Mouse (Mus musculus) myocyte (in vitro differentiated cells): ENCODE results near the gene Pan2. TPM values are rescaled to one million over a fixed set of nuclear protein-coding genes. Genes with fewer than 3 reads are reported as not detected.

Experiments
- H3K27me3 ChIP-seq: one replicate; pipeline ENCODE4 v1.6.1; 2011; ENCODE audit not compliant: control insufficient read depth, insufficient read depth, insufficient read length
- H3K36me3 ChIP-seq: one replicate; pipeline ENCODE4 v1.6.1; 2011; ENCODE audit not compliant: control insufficient read depth, insufficient read depth
- H3K4me2 ChIP-seq: one replicate; pipeline ENCODE4 v1.6.1; 2011; ENCODE audit warnings: low read depth, control low read depth
- H3K4me3 ChIP-seq: one replicate; pipeline ENCODE4 v1.5.1; 2011; ENCODE audit warnings: mild to moderate bottlenecking, control low read depth, moderate library complexity
- H3K79me2 ChIP-seq: one replicate; pipeline ENCODE4 v1.6.1; 2011; ENCODE audit not compliant: control insufficient read depth, insufficient read depth
- H3ac ChIP-seq: one replicate; pipeline ENCODE4 v1.6.1; 2011; ENCODE audit not compliant: control insufficient read depth, insufficient read length
- CEBPB ChIP-seq: IDR thresholded peaks from 2 replicates; pipeline ENCODE4 v1.6.1; 2011; ENCODE audit warnings: mild to moderate bottlenecking, moderate library complexity; ENCODE audit not compliant: poor library complexity, insufficient read depth, severe bottlenecking
- E2F4 ChIP-seq: IDR thresholded peaks from one replicate; pipeline ENCODE4 v1.6.1; 2011; ENCODE audit warnings: mild to moderate bottlenecking, control low read depth, moderate library complexity; ENCODE audit not compliant: insufficient read depth
- MAX ChIP-seq: IDR thresholded peaks from one replicate; pipeline ENCODE4 v1.6.1; 2011; ENCODE audit warnings: low read depth, mild to moderate bottlenecking, control low read depth
- MYOD1 ChIP-seq, 3 experiments: IDR thresholded peaks; one replicate each; pipeline ENCODE4 v1.6.1; 2011; ENCODE audit warnings: control low read depth in 2 of 3, low read depth in 2 of 3, mild to moderate bottlenecking in 2 of 3, moderate library complexity in 1 of 3; ENCODE audit not compliant: insufficient read length in 2 of 3, control insufficient read depth in 1 of 3
- MYOG ChIP-seq, 3 experiments: IDR thresholded peaks; one replicate each; pipeline ENCODE4 v1.6.1; 2011; ENCODE audit warnings: control low read depth in 2 of 3, low read depth in 2 of 3, mild to moderate bottlenecking in 2 of 3; ENCODE audit not compliant: insufficient read length in 2 of 3, control insufficient read depth in 1 of 3, insufficient read depth in 1 of 3
- POLR2A ChIP-seq: IDR thresholded peaks from one replicate; pipeline ENCODE4 v1.6.1; 2011; ENCODE audit warnings: low read depth, mild to moderate bottlenecking, control low read depth, moderate library complexity; ENCODE audit not compliant: insufficient read length
- POLR2AphosphoS2 ChIP-seq: IDR thresholded peaks from one replicate; pipeline ENCODE4 v1.6.1; 2011; ENCODE audit warnings: low read depth, control low read depth; ENCODE audit not compliant: insufficient read length
- REST ChIP-seq: IDR thresholded peaks from one replicate; pipeline ENCODE4 v1.6.1; 2011; ENCODE audit warnings: mild to moderate bottlenecking, control low read depth, moderate library complexity; ENCODE audit not compliant: insufficient read depth, insufficient read length
- SRF ChIP-seq: IDR thresholded peaks from one replicate; pipeline ENCODE4 v1.6.1; 2011; ENCODE audit warnings: low read depth; ENCODE audit not compliant: control insufficient read depth, insufficient read length
- TCF12 ChIP-seq: IDR thresholded peaks from one replicate; pipeline ENCODE4 v1.6.1; 2011; ENCODE audit warnings: mild to moderate bottlenecking, control low read depth; ENCODE audit not compliant: poor library complexity, insufficient read depth, severe bottlenecking
- TCF3 ChIP-seq: IDR thresholded peaks from one replicate; pipeline ENCODE4 v1.6.1; 2011; ENCODE audit warnings: low read depth, control low read depth; ENCODE audit not compliant: insufficient read length
- USF1 ChIP-seq: IDR thresholded peaks from one replicate; pipeline ENCODE4 v1.6.1; 2011; ENCODE audit warnings: low read depth, mild to moderate bottlenecking, control low read depth, moderate library complexity
- polyA plus RNA-seq: library from polyadenylated mRNA; unstranded; fragments of >200 nt; fragmentation: generic; extraction: Trizol; gene quantifications from one replicate; pipeline ENCODE4 v1.2.1, GENCODE M21; 2012; ENCODE audit warnings: missing spikeins

Pan2 gene
- polyA plus RNA-seq, 1 experiment, result 6.2 TPM

DNA sequence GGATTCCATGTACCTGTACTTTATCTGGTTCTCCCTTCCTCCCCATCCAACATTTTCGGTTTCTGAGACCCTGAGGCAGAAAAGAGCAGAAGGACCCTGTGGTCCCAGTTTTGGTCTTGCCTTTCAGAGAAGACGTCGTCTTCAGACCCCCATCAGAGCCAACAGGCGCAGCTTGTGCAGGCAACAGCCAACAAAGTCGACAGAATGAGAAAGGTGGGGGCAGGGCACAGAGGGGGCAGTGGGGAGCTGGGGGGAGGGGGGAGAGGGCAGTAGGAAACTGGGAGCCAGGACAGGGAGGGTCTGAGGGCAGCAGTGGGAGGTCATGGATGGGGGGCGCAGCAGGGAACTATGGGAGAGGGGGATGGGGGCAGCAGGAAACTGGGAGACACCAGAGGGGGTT is 25.0 kb upstream of the Pan2 start:
- no peaks in the 10 kb centered on the region for H3K79me2 ChIP-seq
- no peak overlapping the region for H3K4me2 ChIP-seq
- H3K27me3 ChIP-seq, result no peaks in the 10 kb centered on the region
- no peak overlapping the region for H3K4me3 ChIP-seq
- H3K36me3 ChIP-seq, result peaks cover 17% of the 10 kb centered on the region
- no peak overlapping the region for H3ac ChIP-seq
- no peak for TF ChIP-seq SRF
- TF ChIP-seq USF1, result no peak
- TF ChIP-seq POLR2A, result no peak
- no peak for TF ChIP-seq E2F4
- no peak for TF ChIP-seq TCF12
- no peak for TF ChIP-seq REST
- no peak for TF ChIP-seq MYOG (IDR thresholded peaks at IDR 0.05; ENCODE audit: control insufficient read depth in 1 of 3, insufficient read depth in 1 of 3, insufficient read length in 2 of 3, low read depth in 2 of 3)
- TF ChIP-seq CEBPB, result no peak
- no peak for TF ChIP-seq MYOD1 (IDR thresholded peaks at IDR 0.05; ENCODE audit: control insufficient read depth in 1 of 3, insufficient read length in 2 of 3, low read depth in 2 of 3)
- TF ChIP-seq TCF3, result no peak
- TF ChIP-seq POLR2AphosphoS2, result no peak
- TF ChIP-seq MAX, result no peak

DNA sequence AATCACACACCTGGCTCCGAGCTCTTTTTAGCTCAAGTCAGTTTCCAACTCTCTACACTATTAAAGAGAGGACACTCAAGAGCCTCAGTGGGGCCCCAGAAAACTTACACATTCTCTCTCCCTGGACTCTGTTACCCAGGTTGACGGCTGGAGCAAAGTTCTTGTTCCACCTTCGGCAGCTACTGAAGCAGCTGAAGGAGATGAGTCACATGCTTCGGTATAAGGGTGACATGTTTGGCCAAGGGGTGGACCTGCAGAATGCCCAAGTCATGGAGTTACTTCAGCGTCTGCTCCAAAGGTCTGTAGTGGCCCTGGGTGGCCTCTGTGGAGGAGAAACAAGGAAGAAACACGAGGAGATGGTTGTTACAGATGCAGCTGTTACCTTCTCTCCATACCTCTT is 22.2 kb upstream of the Pan2 start:
- no peak for TF ChIP-seq CEBPB
- no peak for TF ChIP-seq TCF12
- no peak for TF ChIP-seq POLR2AphosphoS2
- TF ChIP-seq REST, result no peak
- no peak for TF ChIP-seq TCF3
- no peak for TF ChIP-seq E2F4
- no peak for TF ChIP-seq MYOD1 (IDR thresholded peaks at IDR 0.05; ENCODE audit: control insufficient read depth in 1 of 3, insufficient read length in 2 of 3, low read depth in 2 of 3)
- no peak for TF ChIP-seq USF1
- no peak for TF ChIP-seq SRF
- TF ChIP-seq MYOG (IDR thresholded peaks at IDR 0.05; ENCODE audit: control insufficient read depth in 1 of 3, insufficient read depth in 1 of 3, insufficient read length in 2 of 3, low read depth in 2 of 3), result no peak
- TF ChIP-seq MAX, result no peak
- no peak for TF ChIP-seq POLR2A
- no peak overlapping the region for H3ac ChIP-seq
- no peaks in the 10 kb centered on the region for H3K27me3 ChIP-seq
- H3K36me3 ChIP-seq, result peaks cover 17% of the 10 kb centered on the region
- H3K79me2 ChIP-seq, result no peaks in the 10 kb centered on the region
- H3K4me2 ChIP-seq, result no peak overlapping the region
- no peak overlapping the region for H3K4me3 ChIP-seq

DNA sequence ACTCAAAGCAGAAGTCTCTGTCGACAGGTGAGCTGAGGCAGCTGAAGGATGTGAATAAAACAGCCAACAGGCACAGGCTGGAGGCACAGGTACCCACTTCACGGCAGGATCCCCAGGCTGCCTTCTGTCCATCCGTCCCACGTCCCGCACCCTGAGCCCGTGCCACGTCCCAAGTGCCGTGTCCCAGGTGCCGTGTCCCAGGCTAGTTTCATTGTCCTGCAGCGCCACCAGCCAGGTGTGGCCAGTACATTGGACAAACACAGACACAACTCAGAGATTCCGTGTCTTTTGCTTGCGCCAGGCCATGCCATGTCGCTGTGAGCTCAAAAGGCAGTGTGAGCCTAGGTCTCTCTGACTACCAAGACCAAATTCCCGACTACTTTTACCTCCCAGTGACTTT is 21.5 kb upstream of the Pan2 start:
- H3ac ChIP-seq, result no peak overlapping the region
- H3K27me3 ChIP-seq, result no peaks in the 10 kb centered on the region
- H3K4me2 ChIP-seq, result no peak overlapping the region
- no peak overlapping the region for H3K4me3 ChIP-seq
- no peaks in the 10 kb centered on the region for H3K79me2 ChIP-seq
- no peak for TF ChIP-seq E2F4
- TF ChIP-seq MAX, result no peak
- no peak for TF ChIP-seq MYOG (IDR thresholded peaks at IDR 0.05; ENCODE audit: control insufficient read depth in 1 of 3, insufficient read depth in 1 of 3, insufficient read length in 2 of 3, low read depth in 2 of 3)
- TF ChIP-seq TCF3, result no peak
- TF ChIP-seq USF1, result no peak
- TF ChIP-seq CEBPB, result no peak
- TF ChIP-seq SRF, result no peak
- peaks cover 20% of the 10 kb centered on the region for H3K36me3 ChIP-seq

DNA sequence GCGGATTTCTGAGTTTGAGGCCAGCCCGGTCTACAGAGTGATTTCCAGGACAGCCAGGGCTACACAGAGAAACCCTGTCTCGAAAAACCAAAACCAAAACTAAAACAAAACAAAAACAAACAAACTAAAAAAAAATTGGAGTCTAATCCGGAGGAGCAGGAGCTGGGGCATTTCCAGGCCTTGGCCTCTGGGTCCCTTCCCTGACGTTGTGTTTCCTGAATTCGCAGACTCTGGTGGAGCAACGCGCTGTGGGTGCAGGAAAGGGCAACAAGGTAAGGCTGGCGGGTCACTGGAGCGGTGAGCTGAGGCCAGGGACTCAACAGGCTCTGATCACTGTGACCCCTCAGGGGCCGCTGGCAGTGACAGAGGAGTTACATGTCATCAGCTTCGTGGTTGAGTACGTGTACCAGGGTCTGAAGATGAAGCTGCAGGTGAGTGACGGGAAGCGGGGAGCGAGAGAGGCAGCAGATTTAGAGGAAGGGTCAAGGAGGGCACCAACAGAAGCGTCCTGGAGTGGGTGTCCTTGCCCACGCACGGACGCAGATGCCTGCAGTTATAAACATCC is 20.2 kb upstream of the Pan2 start:
- no peak overlapping the region for H3K4me3 ChIP-seq
- H3K4me2 ChIP-seq, result no peak overlapping the region
- no peaks in the 10 kb centered on the region for H3K27me3 ChIP-seq
- H3K36me3 ChIP-seq, result peaks cover 15% of the 10 kb centered on the region
- TF ChIP-seq REST (no peak), E2F4 (no peak), TCF3 (no peak), TCF12 (no peak), MYOG (IDR thresholded peaks at IDR 0.05; ENCODE audit: control insufficient read depth in 1 of 3, insufficient read depth in 1 of 3, insufficient read length in 2 of 3, low read depth in 2 of 3) (no peak), MYOD1 (IDR thresholded peaks at IDR 0.05; ENCODE audit: control insufficient read depth in 1 of 3, insufficient read length in 2 of 3, low read depth in 2 of 3) (no peak), POLR2A (no peak), POLR2AphosphoS2 (no peak), MAX (no peak), CEBPB (no peak), SRF (no peak), USF1 (no peak)
- H3ac ChIP-seq, result no peak overlapping the region
- H3K79me2 ChIP-seq, result no peaks in the 10 kb centered on the region
